Mouse (Mus musculus): ENCODE measurements around the gene Eci3. TPM values are rescaled to one million over a fixed set of nuclear protein-coding genes. Genes with fewer than 3 reads are reported as not detected.
"Not testable (repeated sequence)": the region's sequence is repeated elsewhere in the genome, so short reads cannot be mapped to it uniquely, and the experiment has no call there.

The Eci3 gene
- polyA plus RNA-seq, 1 experiment from 2014 or later = 0.47 TPM

GRCm38 (mm10) chr13:34973770-34974169 is 10.2 kb upstream of the Eci3 start:
- Histone ChIP-seq H3K9ac (no peak overlapping the region), H3K36me3 (peaks cover 25% of the 10 kb centered on the region), H3K4me1 (replicated peaks) (no peaks in the 10 kb centered on the region), H3K9me3 (replicated peaks) (no peaks in the 10 kb centered on the region), H3K4me2 (no peak overlapping the region), H3K27me3 (replicated peaks) (0 out of 2 replicates have a peak, but pooled peaks cover 5% of the 10 kb centered on the region), H3K27ac (ENCODE audit: poor library complexity, severe bottlenecking) (no peak overlapping the region), H3K4me3 (no peak overlapping the region)
- WGBS = 43% methylated on average over 1 of the region's 1 CpGs
- no peak for ATAC-seq (ENCODE audit: insufficient number of reproducible peaks, low FRiP score)

GRCm38 (mm10) chr13:34973149-34973548 is 9.5 kb upstream of the Eci3 start:
- ATAC-seq (ENCODE audit: insufficient number of reproducible peaks, low FRiP score) = no peak
- Histone ChIP-seq H3K27me3 (replicated peaks) (0 out of 2 replicates have a peak, but pooled peaks cover 5% of the 10 kb centered on the region), H3K36me3 (peaks cover 20% of the 10 kb centered on the region), H3K4me3 (no peak overlapping the region), H3K4me2 (no peak overlapping the region), H3K9me3 (replicated peaks) (no peaks in the 10 kb centered on the region), H3K9ac (no peak overlapping the region), H3K4me1 (replicated peaks) (no peaks in the 10 kb centered on the region), H3K27ac (ENCODE audit: poor library complexity, severe bottlenecking) (no peak overlapping the region)
- 30% methylated on average over 1 of the region's 1 CpGs for WGBS

- H3K4me2 ChIP-seq; H3K27ac ChIP-seq (ENCODE audit: poor library complexity, severe bottlenecking); H3K4me1 ChIP-seq (replicated peaks); H3K4me3 ChIP-seq; H3K9me3 ChIP-seq (replicated peaks); H3K27me3 ChIP-seq (replicated peaks); H3K9ac ChIP-seq; ATAC-seq (ENCODE audit: insufficient number of reproducible peaks, low FRiP score): not testable (repeated sequence)
- H3K36me3 ChIP-seq = peaks cover 13% of the 10 kb centered on the region
Measured at GRCm38 (mm10) chr13:34972456-34972855, 8.8 kb upstream of the Eci3 start.

- H3K4me2 ChIP-seq; H3K9me3 ChIP-seq (replicated peaks); H3K4me3 ChIP-seq; H3K27ac ChIP-seq (ENCODE audit: poor library complexity, severe bottlenecking); H3K4me1 ChIP-seq (replicated peaks); H3K9ac ChIP-seq; H3K36me3 ChIP-seq; ATAC-seq (ENCODE audit: insufficient number of reproducible peaks, low FRiP score): not testable (repeated sequence)
- peaks cover 22% of the 10 kb centered on the region for H3K27me3 ChIP-seq (replicated peaks)
- WGBS = 67% methylated on average over 9 of the region's 9 CpGs
Measured at GRCm38 (mm10) chr13:34965647-34966046, 2.0 kb upstream of the Eci3 start.

GRCm38 (mm10) chr13:34964866-34965265 is 1.3 kb upstream of the Eci3 start:
- H3K4me2 ChIP-seq = peak overlapping the region; percentile 95
- WGBS = 7% methylated on average over 5 of the region's 5 CpGs
- 0 out of 2 replicates have a peak overlapping the region, but pooled peaks have one; percentile 1 for H3K9ac ChIP-seq
- no peaks in the 10 kb centered on the region for H3K36me3 ChIP-seq
- no peak overlapping the region for H3K27ac ChIP-seq (ENCODE audit: poor library complexity, severe bottlenecking)
- peak overlapping the region; percentile 60 for H3K4me3 ChIP-seq
- H3K9me3 ChIP-seq (replicated peaks) = no peaks in the 10 kb centered on the region
- H3K4me1 ChIP-seq (replicated peaks) = peaks cover 6% of the 10 kb centered on the region; the same call in 1 of the 2 replicates
- H3K27me3 ChIP-seq (replicated peaks) = peaks cover 22% of the 10 kb centered on the region
- ATAC-seq (ENCODE audit: insufficient number of reproducible peaks, low FRiP score) = no peak

- Histone ChIP-seq H3K4me2 (peak overlapping the region; percentile 95), H3K36me3 (no peaks in the 10 kb centered on the region), H3K27me3 (replicated peaks) (peaks cover 24% of the 10 kb centered on the region), H3K4me3 (peak overlapping the region; percentile 60), H3K9me3 (replicated peaks) (no peaks in the 10 kb centered on the region), H3K9ac (0 out of 2 replicates have a peak overlapping the region, but pooled peaks have one; percentile 1), H3K4me1 (replicated peaks) (peaks cover 6% of the 10 kb centered on the region; the same call in 1 of the 2 replicates), H3K27ac (ENCODE audit: poor library complexity, severe bottlenecking) (no peak overlapping the region)
- WGBS = 4% methylated on average over 14 of the region's 14 CpGs
- no peak for ATAC-seq (ENCODE audit: insufficient number of reproducible peaks, low FRiP score)
Measured at GRCm38 (mm10) chr13:34964419-34964818, 809 bp upstream of the Eci3 start.

GRCm38 (mm10) chr13:34960996-34961770 is 2.4 kb downstream of the Eci3 start:
- H3K4me1 ChIP-seq (replicated peaks) = peaks cover 6% of the 10 kb centered on the region; the same call in 1 of the 2 replicates
- no peak overlapping the region for H3K27ac ChIP-seq (ENCODE audit: poor library complexity, severe bottlenecking)
- no peak overlapping the region for H3K4me3 ChIP-seq
- no peak for ATAC-seq (ENCODE audit: insufficient number of reproducible peaks, low FRiP score)
- H3K9ac ChIP-seq = no peak overlapping the region
- H3K27me3 ChIP-seq (replicated peaks) = peaks cover 22% of the 10 kb centered on the region
- H3K36me3 ChIP-seq = no peaks in the 10 kb centered on the region
- no peak overlapping the region for H3K4me2 ChIP-seq
- WGBS = 77% methylated on average over 4 of the region's 4 CpGs
- 0 out of 2 replicates have a peak, but pooled peaks cover 2% of the 10 kb centered on the region for H3K9me3 ChIP-seq (replicated peaks)

GRCm38 (mm10) chr13:34958158-34958557 is 5.5 kb downstream of the Eci3 start:
- not testable (repeated sequence) for ATAC-seq (ENCODE audit: insufficient number of reproducible peaks, low FRiP score)

GRCm38 (mm10) chr13:34956901-34957300 is 6.7 kb downstream of the Eci3 start:
- H3K4me2 ChIP-seq = no peak overlapping the region
- no peak for ATAC-seq (ENCODE audit: insufficient number of reproducible peaks, low FRiP score)
- H3K27me3 ChIP-seq (replicated peaks) = peaks cover 6% of the 10 kb centered on the region; the same call in 1 of the 2 replicates
- no peak overlapping the region for H3K27ac ChIP-seq (ENCODE audit: poor library complexity, severe bottlenecking)
- H3K4me3 ChIP-seq = no peak overlapping the region
- H3K9ac ChIP-seq = no peak overlapping the region
- H3K36me3 ChIP-seq = no peaks in the 10 kb centered on the region
- no peaks in the 10 kb centered on the region for H3K4me1 ChIP-seq (replicated peaks)
- 0 out of 2 replicates have a peak, but pooled peaks cover 2% of the 10 kb centered on the region for H3K9me3 ChIP-seq (replicated peaks)
- WGBS = 75% methylated on average over 4 of the region's 4 CpGs

More at GRCm38 (mm10) chr13:34958158-34958557, 5.5 kb downstream of the Eci3 start:
- whole genome bisulfite sequencing = 85% methylated on average over 3 of the region's 3 CpGs
- not testable (repeated sequence) for H3K9ac ChIP-seq; H3K27ac ChIP-seq (ENCODE audit: poor library complexity, severe bottlenecking); H3K4me2 ChIP-seq; H3K4me1 ChIP-seq (replicated peaks); H3K4me3 ChIP-seq; H3K9me3 ChIP-seq (replicated peaks); H3K27me3 ChIP-seq (replicated peaks); H3K36me3 ChIP-seq

- ATAC-seq (ENCODE audit: insufficient number of reproducible peaks, low FRiP score); H3K9me3 ChIP-seq (replicated peaks); H3K36me3 ChIP-seq; H3K27ac ChIP-seq (ENCODE audit: poor library complexity, severe bottlenecking); H3K27me3 ChIP-seq (replicated peaks); H3K4me3 ChIP-seq; H3K4me2 ChIP-seq; H3K4me1 ChIP-seq (replicated peaks); H3K9ac ChIP-seq: not testable (repeated sequence)
- WGBS = 80% methylated on average over 2 of the region's 2 CpGs
Measured at GRCm38 (mm10) chr13:34951437-34951836, 12.2 kb downstream of the Eci3 start.

- Histone ChIP-seq H3K4me2 (no peak overlapping the region), H3K9me3 (replicated peaks) (no peaks in the 10 kb centered on the region; the same call in 1 of the 2 replicates), H3K9ac (no peak overlapping the region), H3K27ac (ENCODE audit: poor library complexity, severe bottlenecking) (no peak overlapping the region), H3K36me3 (no peaks in the 10 kb centered on the region), H3K4me1 (replicated peaks) (no peaks in the 10 kb centered on the region), H3K27me3 (replicated peaks) (peaks cover 27% of the 10 kb centered on the region; the same call in 1 of the 2 replicates), H3K4me3 (no peak overlapping the region)
- ATAC-seq (ENCODE audit: insufficient number of reproducible peaks, low FRiP score) = no peak
Measured at GRCm38 (mm10) chr13:34942370-34942769, 21.2 kb downstream of the Eci3 start.

All from heart, embryonic 12.5 days (tissue).